Mouse (Mus musculus) T-helper 17 cell (primary cell): ENCODE results near the gene Ptprq.

Experiments used
- in situ Hi-C, 2 experiments: fragments of 300-600 bp; cut with MboI, MseI; formaldehyde crosslinking; loops; 1 replicate in 1 of 2; 2 replicates in 1 of 2; pipeline ENCODE4 v1.15.1; 2025; ENCODE audit warnings: high pct_unique_total_duplicates in 2 of 2

Ptprq gene

GRCm38 (mm10) chr10:107649687-107650086, 70.2 kb downstream of the Ptprq start:
- in situ Hi-C loops: no loop called here

- in situ Hi-C loops: no loop called here
Measured at GRCm38 (mm10) chr10:107628104-107628503, 91.7 kb downstream of the Ptprq start.

GRCm38 (mm10) chr10:107626648-107627047, 93.2 kb downstream of the Ptprq start:
- in situ Hi-C loops: no loop called here

- in situ Hi-C loops: loop anchor here in 1 of 2 experiments (5.0 kb wide), 1 partner anchor 1773 kb away; no protein-coding TSS in a partner anchor
Measured at GRCm38 (mm10) chr10:107624211-107624610, 95.6 kb downstream of the Ptprq start.

GRCm38 (mm10) chr10:107615460-107615859, 104.4 kb downstream of the Ptprq start:
- in situ Hi-C loops: no loop called here

- in situ Hi-C loops: no loop called here
Measured at GRCm38 (mm10) chr10:107601371-107601770, 118.5 kb downstream of the Ptprq start.

GRCm38 (mm10) chr10:107583360-107583759, 136.5 kb downstream of the Ptprq start:
- in situ Hi-C loops: no loop called here

GRCm38 (mm10) chr10:107569044-107569443, 150.8 kb downstream of the Ptprq start:
- in situ Hi-C loops: no loop called here

- in situ Hi-C loops: no loop called here
Measured at GRCm38 (mm10) chr10:107568261-107568660, 151.6 kb downstream of the Ptprq start.

- in situ Hi-C loops: no loop called here
Measured at GRCm38 (mm10) chr10:107562875-107563274, 157.0 kb downstream of the Ptprq start.

GRCm38 (mm10) chr10:107560881-107561280, 159.0 kb downstream of the Ptprq start:
- in situ Hi-C loops: no loop called here

- in situ Hi-C loops: loop anchor here in 1 of 2 experiments (25.0 kb wide), 1 partner anchor 1306 kb away; no protein-coding TSS in a partner anchor
Measured at GRCm38 (mm10) chr10:107543026-107543425, 176.8 kb downstream of the Ptprq start.

- in situ Hi-C loops: loop anchor here in 1 of 2 experiments (25.0 kb wide), 1 partner anchor 1291 kb away; no protein-coding TSS in a partner anchor
Measured at GRCm38 (mm10) chr10:107528758-107529157, 191.1 kb downstream of the Ptprq start.

- in situ Hi-C loops: loop anchor here in 1 of 2 experiments (10.0 kb wide), 1 partner anchor 1596 kb away; no protein-coding TSS in a partner anchor
Measured at GRCm38 (mm10) chr10:107519216-107519615, 200.6 kb downstream of the Ptprq start.

GRCm38 (mm10) chr10:107516641-107517040, 203.2 kb downstream of the Ptprq start:
- in situ Hi-C loops: loop anchor here in 1 of 2 experiments (10.0 kb wide), 1 partner anchor 1598 kb away; no protein-coding TSS in a partner anchor

GRCm38 (mm10) chr10:107514735-107515134, 205.1 kb downstream of the Ptprq start:
- in situ Hi-C loops: loop anchor here in 1 of 2 experiments (10.0 kb wide), 1 partner anchor 1600 kb away; no protein-coding TSS in a partner anchor

GRCm38 (mm10) chr10:107506397-107506796, 213.5 kb downstream of the Ptprq start:
- in situ Hi-C loops: loop anchor here in 1 of 2 experiments (10.0 kb wide), 1 partner anchor 552 kb away; no protein-coding TSS in a partner anchor

- in situ Hi-C loops: loop anchor here in 1 of 2 experiments (10.0 kb wide), 1 partner anchor 549 kb away; no protein-coding TSS in a partner anchor
Measured at GRCm38 (mm10) chr10:107503430-107503829, 216.4 kb downstream of the Ptprq start.

GRCm38 (mm10) chr10:107502193-107502592, 217.7 kb downstream of the Ptprq start:
- in situ Hi-C loops: loop anchor here in 1 of 2 experiments (10.0 kb wide), 1 partner anchor 547 kb away; no protein-coding TSS in a partner anchor

GRCm38 (mm10) chr10:107499656-107500055, 220.2 kb downstream of the Ptprq start:
- in situ Hi-C loops: loop anchor here in 1 of 2 experiments (10.0 kb wide), 1 partner anchor 545 kb away; no protein-coding TSS in a partner anchor

- in situ Hi-C loops: no loop called here
Measured at GRCm38 (mm10) chr10:107496402-107496801, 223.4 kb downstream of the Ptprq start.

- in situ Hi-C loops: no loop called here
Measured at GRCm38 (mm10) chr10:107494568-107494967, 225.3 kb downstream of the Ptprq start, which contains the start of gene Myf6. Gene Myf6 (minus strand): TSS chr10:107494737.
